Mouse (Mus musculus) heart, adult 2 months (tissue): ENCODE results near the gene Bglap2.
"Not testable (repeated sequence)": the region's sequence is repeated elsewhere in the genome, so short reads cannot be mapped to it uniquely, and the experiment has no call there.

ENCODE experiments used
- CTCF ChIP-seq: fragments of 200-600 bp; IDR thresholded peaks from 2 replicates; pipeline ENCODE4 v1.8.1; 2022; ENCODE audit warnings: antibody characterized with exemption, mild to moderate bottlenecking, moderate library complexity
- EP300 ChIP-seq: fragments of 200-500 bp; IDR thresholded peaks from 2 replicates; pipeline ENCODE4 v1.6.1; 2011; ENCODE audit warnings: low read depth, low read length, control low read depth; ENCODE audit not compliant: insufficient read depth
- POLR2A ChIP-seq: fragments of 200-500 bp; IDR thresholded peaks from 2 replicates; pipeline ENCODE4 v1.6.1; 2011; ENCODE audit warnings: mild to moderate bottlenecking, low read depth, low read length, control low read depth; ENCODE audit not compliant: insufficient read depth

GRCm38 (mm10) chr3:88381389-88382315 is 3.2 kb upstream of the Bglap2 start:
- TF ChIP-seq EP300, POLR2A, CTCF: not testable (repeated sequence)
